Mouse (Mus musculus): ENCODE data around the gene Serpina3g.

GRCm38 (mm10) chr12:104278216-104279055, 42.4 kb downstream of the Serpina3g start:
- TF ChIP-seq RCOR1 (conservative IDR thresholded peaks at IDR 0.05; ENCODE audit: low read depth, low read length) (peak; percentile 94), CTCF (conservative IDR thresholded peaks at IDR 0.05 in 1 of 2, IDR thresholded peaks at IDR 0.05 in 1 of 2; ENCODE audit: low read depth in 2 of 2, low read length in 2 of 2) (no peak), EP300 (IDR thresholded peaks at IDR 0.05; ENCODE audit: low read length) (peak; percentile 97)

All from CH12.LX (cell line).